Mouse (Mus musculus): ENCODE measurements at regions not wholly inside any gene's neighbourhood (a gene's known extent, or its start where the extent isn't known, plus 50 kb on each side); places are given as distances from the start of the nearest gene placed in this dataset.

GRCm38 (mm10) chr9:63816540-63816939 is 58.7 kb upstream of the Smad3 start:
- ATAC-seq (ENCODE audit: low read depth) (no peak), DNase-seq (ENCODE audit: low spot score) (no peak)
- H3K9ac ChIP-seq (ENCODE audit: low read depth, low read length): no peak overlapping the region
- H3K9me3 ChIP-seq (ENCODE audit: control insufficient read depth, low read length): peaks cover 8% of the 10 kb centered on the region
- no peaks in the 10 kb centered on the region for H3K4me1 ChIP-seq (ENCODE audit: control insufficient read depth, insufficient read depth, low read length)
- no peaks in the 10 kb centered on the region for H3K27me3 ChIP-seq (replicated peaks; ENCODE audit: control insufficient read depth, insufficient read depth, low read length)
- H3K4me2 ChIP-seq (ENCODE audit: low read depth, low read length): no peak overlapping the region
- H3K36me3 ChIP-seq (ENCODE audit: control insufficient read depth, insufficient read depth, low read length): no peaks in the 10 kb centered on the region
- H3K4me3 ChIP-seq (ENCODE audit: low read depth, low read length): no peak overlapping the region
- H3K27ac ChIP-seq (replicated peaks; ENCODE audit: low read depth, low read length): no peak overlapping the region
- WGBS: 57% methylated on average over 2 of the region's 2 CpGs

GRCm38 (mm10) chr9:63809901-63810587 is 52.2 kb upstream of the Smad3 start:
- Histone ChIP-seq H3K27ac (replicated peaks; ENCODE audit: low read depth, low read length) (no peak overlapping the region), H3K4me1 (ENCODE audit: control insufficient read depth, insufficient read depth, low read length) (no peaks in the 10 kb centered on the region), H3K4me3 (ENCODE audit: low read depth, low read length) (no peak overlapping the region), H3K9me3 (ENCODE audit: control insufficient read depth, low read length) (no peaks in the 10 kb centered on the region), H3K9ac (ENCODE audit: low read depth, low read length) (no peak overlapping the region), H3K4me2 (ENCODE audit: low read depth, low read length) (no peak overlapping the region), H3K27me3 (replicated peaks; ENCODE audit: control insufficient read depth, insufficient read depth, low read length) (no peaks in the 10 kb centered on the region), H3K36me3 (ENCODE audit: control insufficient read depth, insufficient read depth, low read length) (no peaks in the 10 kb centered on the region)
- ATAC-seq (ENCODE audit: low read depth): no peak
- no peak for DNase-seq (ENCODE audit: low spot score)
- WGBS: 41% methylated on average over 3 of the region's 3 CpGs
